In genomic region chr10:69320667-69321518, GRCm38 (mm10) we compare ENCODE assay signal across 8 mouse cellular contexts. TPM values are rescaled to one million over a fixed set of nuclear protein-coding genes. Genes with fewer than 3 reads are reported as not detected.
DNase-seq lines count a peak whose midpoint lies in the region; ATAC-seq and TF ChIP-seq lines count a peak whose summit lies in the region.

No protein-coding gene starts in this region.

- peak; percentile 25 for DNase-seq in MEL (ENCODE audit: low read depth, low spot score)
- DNase-seq in cerebellum, adult 18-20 months: peak; percentile 54 to 70
- DNase-seq in heart, postnatal 36 days: peak; percentile 84 to 86
- peak; percentile 42 to 71 for DNase-seq in layer of hippocampus, adult 8-10 months (ENCODE audit: low spot score in 2 of 2)
- DNase-seq in ovary, postnatal 10 days (ENCODE audit: low spot score): peak; percentile 61
- peak; percentile 72 for DNase-seq in thymus, postnatal 0 days (ENCODE audit: low spot score)

- TF ChIP-seq POLR2A in MEL (IDR thresholded peaks at IDR 0.05; ENCODE audit: control insufficient read depth in 1 of 2, insufficient read depth in 1 of 2, low read depth in 1 of 2, low read length in 2 of 2, poor library complexity in 1 of 2): no peak

- H3K27me3 ChIP-seq in MEL (ENCODE audit: control insufficient read depth in 1 of 2, insufficient read depth in 2 of 2, low read length in 2 of 2): no peaks in the 10 kb centered on the region
- H3K27me3 ChIP-seq in forebrain, embryonic 16.5 days (replicated peaks; ENCODE audit: control insufficient read depth, insufficient read depth, low read length): no peaks in the 10 kb centered on the region
- no peaks in the 10 kb centered on the region for H3K27me3 ChIP-seq in lung, embryonic 15.5 days

- no peaks in the 10 kb centered on the region for H3K36me3 ChIP-seq in MEL (ENCODE audit: control insufficient read depth in 1 of 2, insufficient read depth in 2 of 2, low read length in 2 of 2)
- no peaks in the 10 kb centered on the region for H3K36me3 ChIP-seq in forebrain, embryonic 16.5 days (ENCODE audit: control insufficient read depth, insufficient read depth)
- no peaks in the 10 kb centered on the region for H3K36me3 ChIP-seq in lung, embryonic 15.5 days

- H3K27ac ChIP-seq in MEL (ENCODE audit: control insufficient read depth, low read depth, low read length): no peak overlapping the region
- no peak overlapping the region for H3K27ac ChIP-seq in forebrain, embryonic 16.5 days (ENCODE audit: low read length)
- peak overlapping the region; percentile 48; the same call in 1 of the 2 replicates for H3K27ac ChIP-seq in lung, embryonic 15.5 days

- no peaks in the 10 kb centered on the region for H3K79me2 ChIP-seq in MEL (ENCODE audit: control insufficient read depth, insufficient read depth, low read length, poor library complexity)

- peak; percentile 44 to 70 (median 47) for TF ChIP-seq CTCF in MEL (IDR thresholded peaks at IDR 0.05 in 2 of 3, conservative IDR thresholded peaks at IDR 0.05 in 1 of 3; ENCODE audit: control insufficient read depth in 1 of 3, insufficient read depth in 1 of 3, low read depth in 2 of 3, low read length in 3 of 3, poor library complexity in 1 of 3, severe bottlenecking in 1 of 3)

- H3K4me3 ChIP-seq in MEL (ENCODE audit: control insufficient read depth in 1 of 2, insufficient read depth in 1 of 2, low read depth in 2 of 2, low read length in 2 of 2): no peak overlapping the region
- H3K4me3 ChIP-seq in forebrain, embryonic 16.5 days (replicated peaks; ENCODE audit: low read length): no peak overlapping the region
- H3K4me3 ChIP-seq in lung, embryonic 15.5 days: peak overlapping the region; percentile 27

- no peak overlapping the region for H3K9ac ChIP-seq in MEL (ENCODE audit: control insufficient read depth, low read depth, low read length, poor library complexity, severe bottlenecking)
- H3K9ac ChIP-seq in forebrain, embryonic 16.5 days (replicated peaks; ENCODE audit: low read depth, low read length): no peak overlapping the region
- no peak overlapping the region for H3K9ac ChIP-seq in lung, embryonic 15.5 days

- 44% methylated on average over 21 of the region's 21 CpGs for WGBS in forebrain, embryonic 16.5 days
- 37% methylated on average over 21 of the region's 21 CpGs for WGBS in lung, embryonic 15.5 days

- ATAC-seq in forebrain, embryonic 16.5 days: peak; percentile 86
- ATAC-seq in lung, embryonic 15.5 days (ENCODE audit: borderline replicate concordance, extremely low read depth, low FRiP score, low TSS enrichment): peak; percentile 83; the same call in 1 of the 2 replicates

- peak; percentile 28 for TF ChIP-seq RAD21 in MEL (IDR thresholded peaks at IDR 0.05; ENCODE audit: low read depth, low read length)

- H3K4me1 ChIP-seq in MEL (ENCODE audit: control insufficient read depth in 1 of 2, insufficient read depth in 2 of 2, low read length in 2 of 2): no peaks in the 10 kb centered on the region
- peaks cover 3% of the 10 kb centered on the region; the same call in 1 of the 2 replicates for H3K4me1 ChIP-seq in forebrain, embryonic 16.5 days (replicated peaks; ENCODE audit: control insufficient read depth, insufficient read depth, low read length)
- 0 out of 2 replicates have a peak, but pooled peaks cover 15% of the 10 kb centered on the region for H3K4me1 ChIP-seq in lung, embryonic 15.5 days

- H3K9me3 ChIP-seq in MEL (replicated peaks; ENCODE audit: insufficient read depth, low read length): no peaks in the 10 kb centered on the region
- H3K9me3 ChIP-seq in forebrain, embryonic 16.5 days (ENCODE audit: control insufficient read depth, low read length): no peaks in the 10 kb centered on the region
- H3K9me3 ChIP-seq in lung, embryonic 15.5 days: no peaks in the 10 kb centered on the region

- intact Hi-C loops in heart, postnatal 36 days (cut with DNase I): loop anchor here (2.0 to 10.0 kb wide), 5 partner anchors 14 to 856 kb away; no protein-coding TSS in a partner anchor

- H3K4me2 ChIP-seq in forebrain, embryonic 16.5 days (ENCODE audit: low read length): no peak overlapping the region
- peak overlapping the region; percentile 54 for H3K4me2 ChIP-seq in lung, embryonic 15.5 days

- TF ChIP-seq EP300 in MEL (IDR thresholded peaks at IDR 0.05; ENCODE audit: low read depth in 1 of 2, low read length in 2 of 2): no peak

TF ChIP-seq in MEL, 35 proteins besides CTCF, POLR2A, EP300 and RAD21:
- TF ChIP-seq MEF2A (IDR thresholded peaks at IDR 0.05; ENCODE audit: extremely low read depth, insufficient replicate concordance, low read depth, low read length, poor library complexity, severe bottlenecking) (no peak), NELFE (IDR thresholded peaks at IDR 0.05; ENCODE audit: low read depth, low read length) (no peak), BHLHE40 (IDR thresholded peaks at IDR 0.05; ENCODE audit: borderline replicate concordance, low read depth, low read length) (no peak), SMC3 (IDR thresholded peaks at IDR 0.05; ENCODE audit: low read depth, low read length) (peak; percentile 25; the same call in 1 of the 2 replicates), TBP (IDR thresholded peaks at IDR 0.05; ENCODE audit: low read depth, low read length) (no peak)

RNA-seq across cellular contexts. Expression of gene Cdk1, which starts 31.8 kb away (rescaled TPM):
- total RNA-seq in MEL (2012; rRNA removed): 311 and 333 TPM in 2 replicates
- 100 to 1,000 TPM; 223 to 562 TPM for polyA plus RNA-seq in MEL (2012; ENCODE audit: insufficient read depth in 1 of 2, insufficient read length in 2 of 2, low read depth in 1 of 2, low replicate concordance in 2 of 2, missing spikeins in 1 of 2)
- polyA plus RNA-seq in forebrain, embryonic 16.5 days (2015; fragmentation: Nextera tagmentation; extraction: Ambion mirVana): 154 and 191 TPM in 2 replicates
- 1 to 10 TPM; 2.4 to 2.7 TPM for total RNA-seq in heart, postnatal 36 days (2021)
- total RNA-seq in layer of hippocampus, adult 8-10 months (2022): 1 to 10 TPM in 1 of 4 experiments, under 1 TPM in 2, not detected in 1; 0.75 to 1.1 (median 0.82) TPM
- 634 and 641 TPM in 2 replicates for polyA plus RNA-seq in lung, embryonic 15.5 days (2015; fragmentation: Nextera tagmentation; extraction: Ambion mirVana)
- polyA plus RNA-seq in thymus, postnatal 0 days (2015; fragmentation: Nextera tagmentation; extraction: Ambion mirVana): 394 and 415 TPM in 2 replicates

Comparison
In these comparisons a context has a peak if more than half of its experiments do, and no peak if none do; other contexts are left out.
1. DNase-seq: peak in every context shown above with its lines; median percentile 85 in heart, postnatal 36 days; 72 in thymus, postnatal 0 days; 62 in cerebellum, adult 18-20 months; 61 in ovary, postnatal 10 days; 56 in layer of hippocampus, adult 8-10 months; 25 in MEL.